Mouse (Mus musculus) 416B (cell line): ENCODE data around the gene Gm12569.
A peak's percentile ranks its signal among the peaks of the same experiment; 100 is the strongest.

ENCODE experiments used
- DNase-seq: peaks from one replicate; pipeline ENCODE4 v3.0.0; 2011; ENCODE audit warnings: low read depth

Gene Gm12569

GRCm38 (mm10) chr11:51220308-51220707, at the start of gene Gm12569:
Gene Gm12569, plus strand, starts transcription at chr11:51220473.
- DNase-seq: no peak

DNA sequence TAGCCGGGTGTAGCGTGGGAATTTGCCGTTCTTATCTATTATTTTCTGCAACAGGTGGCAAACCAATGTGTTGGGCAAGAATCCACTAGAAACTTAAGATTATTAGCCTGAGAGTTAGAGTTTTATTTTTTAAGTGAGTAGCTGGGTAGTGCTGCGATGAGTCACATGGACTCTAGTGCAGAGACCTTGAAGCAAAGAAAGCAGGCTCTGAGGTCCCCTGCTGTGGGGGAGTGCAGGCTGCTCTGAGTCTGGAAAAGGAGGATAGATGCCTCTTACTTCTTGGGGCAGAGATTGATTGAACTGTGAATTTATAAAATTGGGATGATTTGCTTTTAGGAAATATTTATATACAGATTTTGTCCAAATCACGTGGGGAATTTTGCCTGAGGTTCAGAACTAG, 17.5 kb upstream of the Gm12569 start:
- DNase-seq: no peak

DNA sequence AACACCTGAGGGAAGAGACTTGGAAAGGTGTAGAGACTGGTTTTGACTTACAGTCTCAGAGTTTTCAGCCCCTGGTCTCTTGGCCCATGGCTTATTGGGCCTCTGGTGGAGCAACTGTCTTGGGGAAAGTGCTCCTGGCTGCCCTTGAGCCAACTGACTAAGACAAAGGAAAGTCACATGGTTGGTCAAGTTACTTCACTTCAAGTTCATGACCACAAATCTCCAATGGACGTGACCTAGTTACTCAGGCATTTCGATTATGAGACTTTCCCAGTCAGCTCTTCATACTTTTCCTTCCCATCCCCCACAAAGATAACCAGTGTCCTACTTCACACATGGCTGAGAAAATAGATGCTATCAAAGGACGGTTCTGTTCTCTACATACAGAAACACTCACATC, 12.5 kb upstream of the Gm12569 start:
- no peak for DNase-seq

GRCm38 (mm10) chr11:51211426-51211825, 8.8 kb upstream of the Gm12569 start:
- no peak for DNase-seq

- peak; percentile 8 for DNase-seq
Observed at GRCm38 (mm10) chr11:51214021-51214420, 6.3 kb upstream of the Gm12569 start.

DNA sequence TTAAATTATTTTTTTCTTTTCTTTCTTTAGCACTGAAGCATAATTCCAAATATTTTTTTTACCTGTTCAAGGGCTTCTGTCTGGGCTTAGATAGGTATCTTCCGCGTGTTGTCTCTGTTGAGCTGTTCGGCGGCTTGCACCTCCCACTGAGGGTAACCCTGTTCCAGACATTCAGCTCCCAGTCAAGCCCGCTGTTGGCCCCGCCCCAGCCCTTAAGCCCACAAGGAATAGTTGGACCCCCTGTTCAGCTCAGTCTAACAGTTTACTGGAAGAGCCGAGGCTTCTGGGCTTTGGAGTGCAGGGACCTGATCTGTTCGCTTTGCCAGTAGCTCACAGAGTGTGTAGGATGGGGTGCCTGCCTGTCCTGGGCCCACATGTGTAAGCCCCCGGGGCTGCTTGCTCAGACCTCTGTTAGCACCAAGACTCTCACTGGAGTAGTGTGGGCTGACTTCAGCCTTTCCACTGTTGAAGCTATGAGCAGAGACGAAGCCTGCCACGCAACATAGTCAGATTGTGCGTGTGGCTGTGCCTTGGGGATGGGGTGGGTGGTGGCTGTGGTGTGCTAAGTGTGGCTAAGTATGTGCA, 785 bp upstream of the Gm12569 start:
- no peak for DNase-seq

- DNase-seq: no peak
Observed at GRCm38 (mm10) chr11:51227104-51227503, 6.8 kb downstream of the Gm12569 start.

DNA sequence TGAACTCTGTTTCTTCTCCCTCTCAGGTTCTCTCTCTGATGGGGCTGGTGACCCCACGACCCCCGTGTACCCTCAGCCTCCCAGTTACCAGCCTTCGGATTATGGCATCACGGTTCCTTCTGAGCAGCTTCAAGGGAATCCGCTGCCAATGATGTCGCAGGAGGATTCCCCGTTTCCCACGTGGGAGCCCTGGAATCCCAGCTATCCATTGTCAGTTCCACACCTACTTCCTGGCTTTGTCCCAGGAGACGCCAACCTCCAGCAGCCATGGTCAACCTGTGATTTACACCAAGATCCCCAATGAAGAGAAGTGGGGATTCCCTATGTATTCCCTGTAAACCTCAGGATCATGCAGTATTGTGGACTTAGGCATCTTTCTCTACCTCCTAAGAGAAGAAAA, 14.4 kb downstream of the Gm12569 start:
- DNase-seq: no peak

GRCm38 (mm10) chr11:51242897-51243296, 22.6 kb downstream of the Gm12569 start:
- peak; percentile 25 for DNase-seq

DNA sequence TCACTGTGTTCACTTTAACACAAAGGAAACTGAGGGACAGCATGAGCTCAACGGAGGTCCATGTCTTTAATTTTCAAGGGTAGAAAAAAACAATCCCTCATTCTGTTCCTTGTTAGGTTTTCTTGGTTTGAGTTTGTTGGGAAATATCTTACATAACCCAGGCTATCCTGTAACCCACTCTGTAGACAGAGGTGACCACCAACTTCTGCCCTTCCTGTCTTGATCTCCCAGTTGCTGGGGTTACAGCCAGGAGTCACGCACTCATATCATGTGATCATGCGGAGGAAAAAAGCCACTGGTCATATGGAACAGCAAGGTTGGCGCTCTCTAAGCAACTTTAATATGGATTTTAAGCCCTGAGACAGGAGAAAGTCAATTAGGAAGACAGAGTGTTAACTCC, 36.7 kb downstream of the Gm12569 start:
- DNase-seq: peak; percentile 29

GRCm38 (mm10) chr11:51261680-51262219, 41.5 kb downstream of the Gm12569 start, which contains the start of gene Clk4:
Gene Clk4, plus strand, starts transcription at chr11:51261730.
- no peak for DNase-seq

DNA sequence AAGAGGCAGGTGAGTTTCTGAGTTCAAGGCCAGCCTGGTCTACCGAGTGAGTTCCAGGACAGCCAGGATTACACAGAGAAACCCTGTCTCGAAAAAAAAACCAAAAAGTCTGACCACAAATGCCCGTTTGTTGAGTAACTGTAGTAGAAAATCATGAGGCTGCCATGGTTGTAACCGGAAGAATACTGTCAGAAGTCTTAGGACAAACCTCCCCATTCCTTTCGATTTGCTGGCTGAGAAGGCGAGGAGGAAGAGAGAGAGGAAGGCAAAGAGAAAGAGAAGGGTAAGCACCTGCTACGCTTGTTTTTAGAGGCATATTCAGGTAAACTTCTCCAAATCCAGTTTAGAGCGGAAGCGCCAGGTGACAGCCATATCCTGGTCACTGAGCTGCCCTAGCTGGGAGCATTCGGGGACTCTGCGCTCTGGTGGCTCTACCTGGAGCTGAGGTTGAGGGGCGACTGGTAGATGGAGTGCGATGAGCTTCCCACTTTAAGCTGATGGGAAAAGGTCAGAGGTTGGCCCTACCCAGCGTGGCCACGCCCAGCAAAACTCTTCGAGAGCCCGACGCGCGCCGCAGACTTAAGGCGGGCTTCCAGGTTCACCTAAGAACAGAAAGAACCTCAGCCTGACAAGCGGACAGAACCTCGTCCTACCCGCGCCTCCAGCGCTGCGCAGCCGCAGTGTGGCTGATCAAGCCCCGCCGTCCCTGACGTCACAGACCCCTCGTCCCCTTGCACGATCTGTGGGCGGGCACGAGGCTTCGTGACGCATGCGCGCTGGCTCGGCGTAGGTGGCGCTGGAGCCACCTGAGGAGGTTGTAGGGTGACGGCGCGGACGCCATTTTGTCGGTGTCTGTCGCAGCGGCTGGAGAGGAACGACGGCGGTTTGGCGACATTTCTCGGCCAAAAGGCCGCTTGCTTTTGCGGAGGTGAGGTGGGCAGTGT, 42.3 kb downstream of the Gm12569 start, which contains the start of gene BC049762:
Gene BC049762, minus strand, starts transcription at position 705 of the 944 bp plus-strand sequence.
- peak; percentile 98 for DNase-seq

GRCm38 (mm10) chr11:51263286-51263831, 43.1 kb downstream of the Gm12569 start:
- DNase-seq: peak; percentile 59

- peak; percentile 93 for DNase-seq
Observed at GRCm38 (mm10) chr11:51264352-51264751, 44.1 kb downstream of the Gm12569 start.

- peak; percentile 58 for DNase-seq
Observed at GRCm38 (mm10) chr11:51265326-51265725, 45.1 kb downstream of the Gm12569 start.

- no peak for DNase-seq
Observed at GRCm38 (mm10) chr11:51274418-51274817, 54.1 kb downstream of the Gm12569 start.
